Mouse (Mus musculus) colon, adult 2 months (tissue): ENCODE results near the gene Olfr849. TPM values are rescaled to one million over a fixed set of nuclear protein-coding genes. Genes with fewer than 3 reads are reported as not detected.

Experiments
- polyA plus RNA-seq: library from polyadenylated mRNA; depleted of rRNA; stranded (reverse); fragments of >200 nt; gene quantifications from 2 replicates; pipeline ENCODE4 v1.2.3, GENCODE M21; 2012; rRNA removed

Olfr849 gene
- not detected in 2 replicates for polyA plus RNA-seq

DNA sequence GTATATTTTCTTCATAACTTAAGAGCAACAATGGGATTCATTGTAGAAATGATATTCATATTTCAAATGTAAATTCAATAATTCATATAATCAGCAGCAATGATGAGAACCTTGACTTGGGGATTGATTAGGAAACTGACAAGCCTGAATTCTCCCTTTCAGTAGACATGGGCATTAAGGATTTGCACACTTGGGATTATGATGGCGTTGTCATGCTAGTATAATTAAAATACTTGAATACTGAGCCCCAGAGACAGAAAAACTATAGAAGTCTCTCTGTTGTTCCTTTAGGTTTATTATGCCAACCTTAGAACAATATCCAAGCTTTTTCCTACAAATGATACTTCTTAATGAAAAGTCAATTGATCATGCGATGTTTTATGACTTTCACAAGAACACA lies at the start of gene Olfr849:
TSS of gene Olfr849 (plus strand) at position 301 of the 400 bp plus-strand sequence.

DNA sequence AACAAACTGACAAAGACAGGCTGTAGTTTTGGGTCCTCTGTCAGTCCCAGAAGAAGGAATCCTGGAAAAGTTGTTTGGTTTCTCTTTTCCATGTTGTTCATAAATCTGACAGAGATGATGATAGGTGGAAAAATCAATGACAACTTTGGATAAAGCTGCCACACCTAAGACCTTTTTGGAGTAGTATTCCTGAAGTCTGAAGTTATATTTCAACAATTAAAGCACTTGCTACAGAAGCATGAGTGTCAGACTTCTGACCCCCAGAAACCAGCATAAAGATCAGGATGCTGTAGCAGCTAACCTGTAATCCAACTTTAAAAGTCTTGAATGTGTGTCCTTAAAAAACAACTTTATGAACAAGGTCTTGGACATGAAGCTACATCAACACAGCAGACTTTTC lies 38.1 kb downstream of the Olfr849 start, which contains the start of gene Olfr850:
TSS of gene Olfr850 (minus strand) at position 101 of the 400 bp plus-strand sequence.

DNA sequence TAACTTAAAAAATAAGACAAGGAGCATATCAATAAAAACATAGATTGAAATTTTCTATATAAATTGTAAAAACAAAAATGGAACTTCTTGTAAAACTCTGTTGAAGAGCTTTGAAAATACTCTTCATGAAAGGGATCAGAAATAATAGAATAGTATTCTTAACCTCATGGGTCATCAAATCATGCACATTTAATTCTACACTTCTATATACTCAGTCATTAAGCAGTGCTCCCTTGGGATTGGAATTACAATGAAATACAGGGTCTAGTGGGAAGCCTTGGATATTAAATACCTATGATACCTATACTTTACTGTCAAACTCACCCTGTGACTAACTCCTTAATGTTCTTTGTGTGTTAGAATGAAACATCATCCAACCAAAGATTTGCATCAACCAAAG lies 52.9 kb downstream of the Olfr849 start, which contains the start of gene Olfr851:
TSS of gene Olfr851 (plus strand) at position 301 of the 400 bp plus-strand sequence.

Other genes with a start within 250 kb of the Olfr849 start
- gene Olfr843, start 188.3 kb upstream of the Olfr849 start, polyA plus RNA-seq = not detected in 2 replicates
- gene Olfr844, start 123.9 kb upstream of the Olfr849 start, polyA plus RNA-seq = not detected in 2 replicates
- not detected in 2 replicates for gene Olfr845, start 103.8 kb upstream of the Olfr849 start, polyA plus RNA-seq
- gene Olfr846, start 76.3 kb upstream of the Olfr849 start, polyA plus RNA-seq = not detected in 2 replicates
- gene Olfr847, start 61.6 kb upstream of the Olfr849 start, polyA plus RNA-seq = not detected in 2 replicates
- gene Olfr850, start 38.0 kb downstream of the Olfr849 start, polyA plus RNA-seq = not detected in 2 replicates
- gene Olfr851, start 53.0 kb downstream of the Olfr849 start, polyA plus RNA-seq = not detected in 2 replicates
- not detected in 2 replicates for gene Olfr853, start 100.8 kb downstream of the Olfr849 start, polyA plus RNA-seq
- gene Olfr854, start 127.1 kb downstream of the Olfr849 start, polyA plus RNA-seq = not detected in 2 replicates
- not detected in 2 replicates for gene Olfr855, start 142.4 kb downstream of the Olfr849 start, polyA plus RNA-seq
- 3.9 and 4.6 TPM in 2 replicates for gene Zfp317, start 181.8 kb downstream of the Olfr849 start, polyA plus RNA-seq